Mouse (Mus musculus) layer of hippocampus, postnatal 25 days (tissue): Measurements from ENCODE around the gene Gm15097. TPM values are rescaled to one million over a fixed set of nuclear protein-coding genes. Genes with fewer than 3 reads are reported as not detected.
"Not testable (repeated sequence)": the region's sequence is repeated elsewhere in the genome, so short reads cannot be mapped to it uniquely, and the experiment has no call there.

Experiments used
- DNase-seq, 2 experiments: peaks; one replicate each; pipeline ENCODE4 v3.0.0; 2022; ENCODE audit warnings: mixed read lengths in 2 of 2, low spot score in 1 of 2; ENCODE audit errors: extremely low spot score in 1 of 2
- total RNA-seq, 2 experiments: library from RNA; stranded (reverse); gene quantifications; 2 replicates each; pipeline ENCODE4 v1.2.3; 2021

The Gm15097 gene
- total RNA-seq, result not detected

GRCm38 (mm10) chrX:149784173-149784572 is at the start of gene Gm15097:
Gene Gm15097, plus strand, starts transcription at chrX:149784473.
- not testable (repeated sequence) for DNase-seq

GRCm38 (mm10) chrX:149762853-149763252 is 21.4 kb upstream of the Gm15097 start:
- DNase-seq, result peak in 1 of 2 experiments; percentile 53

- DNase-seq, result not testable (repeated sequence)
Observed at GRCm38 (mm10) chrX:149811178-149811577, 26.9 kb downstream of the Gm15097 start.

Other genes with a start within 250 kb of the Gm15097 start
- not detected for gene Gm10439, start 189.9 kb upstream of the Gm15097 start, total RNA-seq
- not detected for gene Gm15091, start 157.2 kb downstream of the Gm15097 start, total RNA-seq